Mouse (Mus musculus) embryonic fibroblast, embryonic 13.5 days (primary cell): ENCODE measurements around the gene Galk2.

Experiments used
- CTCF ChIP-seq: IDR thresholded peaks from 2 replicates; pipeline ENCODE4 v1.5.1; 2011; ENCODE audit warnings: mild to moderate bottlenecking, control low read depth, low read length, moderate library complexity, borderline replicate concordance; ENCODE audit not compliant: insufficient read depth
- POLR2A ChIP-seq: IDR thresholded peaks from 2 replicates; pipeline ENCODE4 v1.6.1; 2011; ENCODE audit warnings: low read depth, mild to moderate bottlenecking, control low read depth, low read length, moderate library complexity

GRCm38 (mm10) chr2:126002291-126002690 lies 143.4 kb downstream of the Galk2 start:
- TF ChIP-seq CTCF (no peak), POLR2A (no peak)
